Mouse (Mus musculus) hindbrain, embryonic 12.5 days (tissue): ENCODE measurements around the gene Padi3. TPM values are rescaled to one million over a fixed set of nuclear protein-coding genes. Genes with fewer than 3 reads are reported as not detected.

ENCODE experiments used
- ATAC-seq: fragments of 200-750 bp; cut with Nextera tagmentation; 2 replicates; pipeline ENCODE4 v1.8.0; 2017; ENCODE audit warnings: moderate TSS enrichment; ENCODE audit not compliant: low FRiP score
- H3K27ac ChIP-seq: fragments of 300-500 bp; sonication (generic); 2 replicates; pipeline ENCODE4 v1.5.1; 2016; ENCODE audit warnings: mild to moderate bottlenecking
- H3K27me3 ChIP-seq: fragments of 300-500 bp; sonication (generic); 2 replicates; pipeline ENCODE4 v1.6.1; 2016; ENCODE audit warnings: mild to moderate bottlenecking
- H3K36me3 ChIP-seq: fragments of 300-500 bp; sonication (generic); 2 replicates; pipeline ENCODE4 v1.6.1; 2016; ENCODE audit warnings: mild to moderate bottlenecking
- H3K4me1 ChIP-seq: fragments of 300-500 bp; sonication (generic); 2 replicates; pipeline ENCODE4 v1.6.1; 2016
- H3K4me2 ChIP-seq: fragments of 300-500 bp; sonication (generic); replicated peaks from 2 replicates; pipeline ENCODE4 v1.6.1; 2016; ENCODE audit warnings: mild to moderate bottlenecking
- H3K4me3 ChIP-seq: fragments of 300-500 bp; sonication (generic); 2 replicates; pipeline ENCODE4 v1.5.1; 2016; ENCODE audit warnings: mild to moderate bottlenecking
- H3K9ac ChIP-seq: fragments of 300-500 bp; sonication (generic); 2 replicates; pipeline ENCODE4 v1.6.1; 2016; ENCODE audit warnings: mild to moderate bottlenecking, moderate library complexity
- H3K9me3 ChIP-seq: fragments of 300-500 bp; sonication (generic); replicated peaks from 2 replicates; pipeline ENCODE4 v1.6.1; 2016; ENCODE audit warnings: mild to moderate bottlenecking
- WGBS: fragments of 180-500 bp; shearing (Covaris S2); methylation state at CpG from one replicate; pipeline ENCODE4 v1.1.7; 2016; 5-methylcytosine and 5-hydroxymethylcytosine counted together
- polyA plus RNA-seq: library from polyadenylated mRNA; unstranded; fragments of >200 nt; fragmentation: Nextera tagmentation; extraction: Ambion mirVana; gene quantifications from 2 replicates; pipeline ENCODE4 v1.2.1, GENCODE M21; 2016

Gene Padi3
- polyA plus RNA-seq, 1 experiment from 2014 or later, result 0.06 TPM

DNA sequence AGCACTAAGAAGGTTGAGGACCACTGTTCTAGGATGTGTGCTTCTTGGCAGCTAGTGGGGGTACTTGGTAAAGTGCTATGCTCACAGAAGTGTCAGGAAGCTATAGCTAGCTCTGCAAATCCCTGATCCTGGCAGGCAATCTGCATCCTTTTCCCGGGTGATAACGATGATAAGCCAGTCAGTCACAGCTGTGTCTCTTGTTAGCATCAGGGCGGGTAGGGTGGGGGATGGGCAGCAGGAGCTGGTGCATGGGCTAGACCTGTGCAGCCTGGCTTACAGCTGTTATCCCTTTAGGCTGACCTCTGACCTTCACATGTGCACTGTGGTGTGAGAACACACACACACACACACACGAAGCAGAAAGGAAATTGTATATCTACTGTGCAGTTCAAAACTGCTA lies 67.4 kb downstream of the Padi3 start:
- Histone ChIP-seq H3K4me1 (peaks cover 9% of the 10 kb centered on the region), H3K9ac (no peak overlapping the region), H3K9me3 (no peaks in the 10 kb centered on the region), H3K27ac (no peak overlapping the region), H3K27me3 (peaks cover 2% of the 10 kb centered on the region; the same call in 1 of the 2 replicates), H3K4me3 (no peak overlapping the region), H3K4me2 (no peak overlapping the region), H3K36me3 (no peaks in the 10 kb centered on the region)
- 56% methylated on average over 4 of the region's 4 CpGs for WGBS
- 0 out of 2 replicates have a peak, but pooled peaks have one; percentile 21 for ATAC-seq

DNA sequence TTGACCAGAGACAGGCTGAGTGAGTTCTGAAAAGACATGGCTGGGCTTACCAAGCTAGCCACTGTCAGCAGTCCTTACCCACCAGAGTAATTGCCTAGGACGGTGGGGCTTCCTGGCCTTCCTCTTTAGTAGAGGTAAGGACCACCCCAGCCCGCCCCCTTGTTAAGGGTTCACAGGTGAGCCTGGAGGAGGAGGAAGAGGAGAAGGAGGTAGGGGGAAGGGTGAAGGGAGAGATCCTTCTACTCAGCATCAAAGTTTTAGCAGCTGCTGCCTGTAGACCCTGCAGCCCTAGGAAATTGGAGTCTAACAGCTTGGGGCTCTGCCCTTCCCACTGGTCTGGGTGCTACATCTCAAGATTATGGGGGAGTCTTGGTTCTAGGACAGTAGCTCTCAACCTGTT lies 67.9 kb downstream of the Padi3 start, which contains the start of gene Padi6:
Gene Padi6, minus strand, starts transcription at position 101 of the 400 bp plus-strand sequence.
- no peaks in the 10 kb centered on the region for H3K36me3 ChIP-seq
- H3K9ac ChIP-seq, result no peak within 1 kb of the TSS
- H3K27me3 ChIP-seq, result peaks cover 2% of the 10 kb centered on the region; the same call in 1 of the 2 replicates
- no peaks in the 10 kb centered on the region for H3K9me3 ChIP-seq
- ATAC-seq, result no peak
- H3K4me1 ChIP-seq, result peaks cover 6% of the 10 kb centered on the region
- H3K27ac ChIP-seq, result no peak within 1 kb of the TSS
- H3K4me3 ChIP-seq, result no peak within 1 kb of the TSS
- WGBS, result 82% methylated on average over 2 of the region's 2 CpGs
- no peak within 1 kb of the TSS for H3K4me2 ChIP-seq

DNA sequence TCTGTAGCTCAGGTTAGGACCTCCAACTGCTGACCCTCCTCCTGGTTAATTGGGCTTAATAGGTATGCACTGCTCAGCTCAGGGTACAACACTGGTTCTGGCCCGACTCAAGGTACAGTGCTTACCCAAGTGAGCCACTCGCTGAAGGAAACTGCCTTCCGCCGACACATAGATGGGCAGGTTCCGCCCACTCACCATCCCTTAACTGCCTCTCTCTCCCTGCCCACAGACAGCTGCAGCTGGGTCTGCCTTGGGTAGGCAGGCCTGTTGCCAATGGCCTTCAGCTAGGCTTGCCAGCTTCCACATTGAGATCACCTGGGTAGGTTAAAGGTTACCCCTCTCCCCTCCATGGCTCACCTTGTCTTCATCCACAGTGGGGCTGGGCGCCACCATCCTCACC lies 69.0 kb downstream of the Padi3 start:
- Histone ChIP-seq H3K36me3 (no peaks in the 10 kb centered on the region), H3K4me2 (no peak overlapping the region), H3K9me3 (no peaks in the 10 kb centered on the region), H3K27ac (no peak overlapping the region), H3K27me3 (peaks cover 2% of the 10 kb centered on the region; the same call in 1 of the 2 replicates), H3K4me1 (peaks cover 6% of the 10 kb centered on the region), H3K4me3 (no peak overlapping the region), H3K9ac (no peak overlapping the region)
- ATAC-seq, result no peak
- 85% methylated on average over 6 of the region's 6 CpGs for WGBS

DNA sequence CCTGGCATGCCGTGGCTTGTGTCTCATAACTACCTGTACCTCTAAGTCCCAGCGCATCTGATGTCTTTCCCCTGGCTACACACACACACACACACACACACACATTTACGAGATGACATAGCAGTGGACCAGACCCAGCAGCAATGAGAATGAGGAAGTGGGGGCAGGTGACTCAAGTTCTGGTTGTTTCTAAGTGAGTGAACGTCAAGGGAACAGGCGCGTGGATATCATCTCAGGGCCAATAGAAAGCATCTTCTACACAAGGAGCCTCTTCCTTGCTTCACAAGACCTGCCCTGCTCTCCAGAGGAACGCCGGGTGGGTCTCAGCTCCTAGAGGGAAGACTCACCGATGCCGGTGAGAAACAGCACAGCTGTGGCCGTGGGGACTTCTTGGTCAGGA lies 69.8 kb downstream of the Padi3 start:
- Histone ChIP-seq H3K36me3 (no peaks in the 10 kb centered on the region), H3K4me1 (peaks cover 6% of the 10 kb centered on the region), H3K27ac (no peak overlapping the region), H3K4me3 (no peak overlapping the region), H3K9ac (no peak overlapping the region), H3K27me3 (no peaks in the 10 kb centered on the region), H3K9me3 (no peaks in the 10 kb centered on the region), H3K4me2 (no peak overlapping the region)
- no peak for ATAC-seq
- WGBS, result 88% methylated on average over 11 of the region's 11 CpGs

Other genes starting within 250 kb of the Padi3 start
- gene Arhgef10l, start 144.6 kb downstream of the Padi3 start, polyA plus RNA-seq, result 31.2 and 31.7 TPM in 2 replicates
- gene Rcc2, start 110.1 kb downstream of the Padi3 start, polyA plus RNA-seq, result 94.4 and 97.8 TPM in 2 replicates
- 0.09 TPM in 1 of 2 replicates, not detected in the other for gene Padi6, start 68.0 kb downstream of the Padi3 start, polyA plus RNA-seq
- gene Padi4, start 36.4 kb downstream of the Padi3 start, polyA plus RNA-seq, result 0.31 and 0.42 TPM in 2 replicates
- 0.07 and 0.19 TPM in 2 replicates for gene Padi1, start 35.1 kb upstream of the Padi3 start, polyA plus RNA-seq
- gene Padi2, start 95.7 kb upstream of the Padi3 start, polyA plus RNA-seq, result 2.6 and 3.7 TPM in 2 replicates
- gene Sdhb, start 150.6 kb upstream of the Padi3 start, polyA plus RNA-seq, result 349 and 383 TPM in 2 replicates
- 110 and 113 TPM in 2 replicates for gene Atp13a2, start 176.2 kb upstream of the Padi3 start, polyA plus RNA-seq
- 344 and 345 TPM in 2 replicates for gene Mfap2, start 199.8 kb upstream of the Padi3 start, polyA plus RNA-seq
- gene Crocc, start 249.9 kb upstream of the Padi3 start, polyA plus RNA-seq, result 13.2 and 14.1 TPM in 2 replicates